Mouse (Mus musculus) megakaryocyte, embryonic 14.5 days (primary cell): Measurements from ENCODE around the gene Smoc1. TPM values are rescaled to one million over a fixed set of nuclear protein-coding genes. Genes with fewer than 3 reads are reported as not detected.

Source experiments
- H3K27me3 ChIP-seq: replicated peaks from 2 replicates; pipeline ENCODE3; 2012; ENCODE audit warnings: inconsistent platforms
- H3K36me3 ChIP-seq: replicated peaks from 2 replicates; pipeline ENCODE3; 2012; ENCODE audit warnings: low read length, inconsistent platforms, mixed read lengths
- H3K4me1 ChIP-seq: 2 replicates; pipeline ENCODE4 v1.6.1; 2012; ENCODE audit warnings: inconsistent platforms
- H3K4me3 ChIP-seq: replicated peaks from 2 replicates; pipeline ENCODE3; 2012; ENCODE audit warnings: moderate library complexity, mild to moderate bottlenecking, inconsistent platforms
- H3K9me3 ChIP-seq: 2 replicates; pipeline ENCODE4 v1.6.1; 2012; ENCODE audit warnings: inconsistent platforms
- FLI1 ChIP-seq: IDR thresholded peaks from 2 replicates; pipeline ENCODE4 v1.6.1; 2012; ENCODE audit warnings: low read length, inconsistent platforms, mixed read lengths
- GATA1 ChIP-seq: IDR thresholded peaks from 3 replicates; pipeline ENCODE4 v1.6.1; 2012; ENCODE audit warnings: mixed read lengths, low read length, inconsistent platforms, borderline replicate concordance
- polyA plus RNA-seq: library from polyadenylated mRNA; stranded (reverse); fragments of >175 nt; gene quantifications from 2 replicates; pipeline ENCODE4 v1.2.3, GENCODE M21; 2012; ENCODE audit warnings: low replicate concordance; ENCODE audit not compliant: insufficient read depth

The Smoc1 gene
- polyA plus RNA-seq, 1 experiment, result 0.09 TPM

DNA sequence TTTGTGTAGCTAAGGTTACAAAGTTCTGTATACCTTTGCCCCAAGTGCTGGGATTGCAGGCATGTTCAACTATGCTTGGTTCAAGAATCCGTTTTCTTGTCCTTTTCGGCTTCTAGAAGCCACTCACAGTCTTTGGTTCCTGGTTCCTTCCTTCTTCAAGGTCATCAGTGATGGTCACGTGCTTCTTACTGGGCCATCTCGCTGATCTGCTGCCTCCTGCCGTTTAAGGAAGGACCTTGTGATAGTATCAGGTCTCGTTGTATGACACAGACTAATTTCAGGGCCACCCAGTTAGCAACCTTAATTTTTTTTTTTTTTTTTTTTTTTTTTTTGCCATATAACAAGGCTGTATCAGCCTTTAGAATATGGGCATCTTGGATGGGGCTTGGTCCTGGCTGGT is 9.2 kb downstream of the Smoc1 start:
- H3K27me3 ChIP-seq, result peaks cover 18% of the 10 kb centered on the region
- no peak overlapping the region for H3K4me3 ChIP-seq
- H3K36me3 ChIP-seq, result no peaks in the 10 kb centered on the region
- no peaks in the 10 kb centered on the region for H3K4me1 ChIP-seq
- TF ChIP-seq GATA1 (no peak), FLI1 (no peak)
- no peaks in the 10 kb centered on the region for H3K9me3 ChIP-seq

DNA sequence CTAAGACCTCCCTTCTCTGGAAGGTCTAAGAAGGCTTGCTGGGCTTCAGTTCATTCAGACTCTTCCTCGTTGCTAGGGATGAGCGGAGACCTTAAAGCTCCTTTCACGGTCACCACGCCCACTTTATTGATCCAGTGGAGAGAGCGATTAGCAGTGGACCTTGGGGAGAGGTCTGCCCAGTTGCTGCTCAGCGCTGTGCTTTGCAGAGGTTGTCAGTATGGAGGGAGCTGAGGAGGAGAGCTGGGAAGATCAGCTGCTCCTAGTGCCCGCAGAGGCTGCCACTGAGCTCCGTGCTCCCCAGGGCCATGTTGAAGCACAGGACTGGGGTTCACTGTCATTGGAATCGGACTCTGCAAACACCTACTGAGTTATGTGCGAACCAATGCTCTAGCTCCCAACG is 17.0 kb downstream of the Smoc1 start:
- no peak for TF ChIP-seq GATA1
- TF ChIP-seq FLI1, result no peak
- no peaks in the 10 kb centered on the region for H3K36me3 ChIP-seq

DNA sequence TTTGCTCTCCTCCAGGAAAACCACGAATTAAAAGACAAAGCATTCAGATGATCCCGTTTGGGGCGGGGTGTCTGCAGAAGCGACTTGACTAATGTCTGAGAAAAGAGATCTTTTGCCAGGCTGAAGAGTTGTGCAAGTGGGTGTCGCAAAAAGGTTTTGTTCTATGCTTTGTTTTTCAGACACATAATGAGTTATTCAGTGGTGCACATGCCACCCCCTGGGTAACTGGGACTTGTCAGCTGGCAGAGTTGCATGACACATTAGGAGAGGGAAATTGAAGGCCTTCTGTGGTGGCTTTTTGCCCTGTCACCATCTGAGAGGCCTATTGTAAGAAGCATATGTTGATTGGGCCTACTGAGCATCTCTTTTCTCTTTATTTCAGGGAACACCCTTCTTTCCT is 20.3 kb downstream of the Smoc1 start:
- Histone ChIP-seq H3K9me3 (no peaks in the 10 kb centered on the region), H3K36me3 (no peaks in the 10 kb centered on the region), H3K4me3 (no peak overlapping the region), H3K4me1 (no peaks in the 10 kb centered on the region), H3K27me3 (peaks cover 2% of the 10 kb centered on the region)
- TF ChIP-seq GATA1, result no peak
- TF ChIP-seq FLI1, result no peak

More for the DNA sequence above, 17.0 kb downstream of the Smoc1 start:
- Histone ChIP-seq H3K4me3 (no peak overlapping the region), H3K9me3 (no peaks in the 10 kb centered on the region), H3K4me1 (no peaks in the 10 kb centered on the region), H3K27me3 (peaks cover 2% of the 10 kb centered on the region)

DNA sequence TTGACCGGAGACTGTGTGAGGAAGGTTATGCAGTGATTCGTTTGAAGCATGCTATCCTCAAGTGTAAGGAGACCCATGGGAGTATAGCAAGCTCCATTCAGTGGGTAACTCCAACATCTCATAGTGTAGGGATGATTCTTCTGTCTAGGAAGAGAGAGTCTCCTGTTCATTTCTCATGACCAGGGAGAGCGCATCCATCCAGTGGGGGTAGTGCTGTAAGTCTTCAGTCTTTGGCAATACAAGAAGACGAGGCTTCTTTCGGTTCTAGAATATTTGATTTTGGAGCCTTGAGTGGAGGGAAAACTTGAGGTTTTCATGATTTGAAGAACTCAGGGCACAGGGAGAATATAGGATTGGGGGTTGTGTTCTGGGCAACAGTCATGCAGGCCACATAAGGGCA is 23.1 kb downstream of the Smoc1 start:
- TF ChIP-seq GATA1 (no peak), FLI1 (no peak)
- H3K36me3 ChIP-seq, result no peaks in the 10 kb centered on the region
- H3K27me3 ChIP-seq, result peaks cover 3% of the 10 kb centered on the region
- peaks cover 4% of the 10 kb centered on the region; the same call in 1 of the 2 replicates for H3K4me1 ChIP-seq
- no peak overlapping the region for H3K4me3 ChIP-seq
- no peaks in the 10 kb centered on the region for H3K9me3 ChIP-seq

DNA sequence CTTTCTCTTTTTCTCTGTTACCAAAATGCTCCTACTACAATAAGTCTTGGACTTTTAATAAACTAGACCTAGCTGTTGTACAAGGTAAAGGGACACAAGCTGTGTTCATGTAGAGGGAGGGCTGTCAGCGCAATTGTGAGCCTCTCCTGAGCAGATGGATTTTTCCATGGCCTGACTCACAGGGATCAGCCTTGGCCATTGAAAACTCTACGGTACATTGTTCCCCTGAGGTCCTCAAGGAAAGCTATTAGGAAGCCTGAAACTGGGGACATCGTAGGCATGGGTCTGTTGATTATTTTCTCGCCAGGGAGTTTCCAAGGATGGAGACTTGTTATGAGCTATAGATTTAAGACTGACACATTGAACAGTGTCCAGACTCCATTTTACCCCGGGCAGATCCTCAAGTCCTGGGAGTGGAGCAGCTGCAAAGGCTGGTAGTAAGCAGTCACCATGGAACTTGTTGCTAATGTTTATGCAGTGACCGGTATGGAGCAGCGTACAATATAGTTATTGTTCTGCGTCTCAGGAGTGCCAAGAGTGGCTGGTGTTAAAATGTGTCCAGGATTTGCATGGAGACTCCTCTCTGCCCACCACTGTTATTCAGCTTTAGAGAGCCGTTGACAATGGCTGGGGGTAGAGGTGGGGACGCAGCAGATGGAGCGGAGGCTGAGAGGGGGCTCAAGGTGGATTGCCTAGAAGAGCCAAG is 28.5 kb downstream of the Smoc1 start:
- no peaks in the 10 kb centered on the region for H3K36me3 ChIP-seq
- H3K4me1 ChIP-seq, result peaks cover 4% of the 10 kb centered on the region; the same call in 1 of the 2 replicates
- H3K27me3 ChIP-seq, result peaks cover 3% of the 10 kb centered on the region
- H3K4me3 ChIP-seq, result no peak overlapping the region
- no peaks in the 10 kb centered on the region for H3K9me3 ChIP-seq
- TF ChIP-seq GATA1 (no peak), FLI1 (no peak)

DNA sequence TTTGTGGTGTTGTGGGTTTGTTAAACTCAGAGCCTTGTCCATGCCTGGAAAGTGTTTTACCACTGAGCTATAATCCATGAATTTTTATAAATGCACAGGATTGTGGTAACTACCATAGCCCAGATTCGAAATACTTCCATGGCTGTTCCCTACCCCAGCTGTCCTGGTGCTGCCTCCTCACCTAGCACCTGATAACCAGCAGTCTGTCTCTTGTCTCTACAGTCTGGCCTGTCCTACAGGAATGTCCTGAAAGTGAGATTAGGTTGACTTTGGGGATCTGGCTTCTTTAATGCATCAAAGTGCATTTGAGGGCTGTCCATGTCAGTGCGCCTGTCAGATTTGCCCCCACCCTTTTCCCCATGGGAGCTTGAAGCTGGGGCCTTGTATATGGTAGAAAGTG is 29.2 kb downstream of the Smoc1 start:
- H3K36me3 ChIP-seq, result no peaks in the 10 kb centered on the region
- H3K9me3 ChIP-seq, result no peaks in the 10 kb centered on the region
- H3K4me1 ChIP-seq, result peaks cover 4% of the 10 kb centered on the region; the same call in 1 of the 2 replicates
- TF ChIP-seq GATA1 (no peak), FLI1 (no peak)
- no peak overlapping the region for H3K4me3 ChIP-seq
- H3K27me3 ChIP-seq, result peaks cover 1% of the 10 kb centered on the region

DNA sequence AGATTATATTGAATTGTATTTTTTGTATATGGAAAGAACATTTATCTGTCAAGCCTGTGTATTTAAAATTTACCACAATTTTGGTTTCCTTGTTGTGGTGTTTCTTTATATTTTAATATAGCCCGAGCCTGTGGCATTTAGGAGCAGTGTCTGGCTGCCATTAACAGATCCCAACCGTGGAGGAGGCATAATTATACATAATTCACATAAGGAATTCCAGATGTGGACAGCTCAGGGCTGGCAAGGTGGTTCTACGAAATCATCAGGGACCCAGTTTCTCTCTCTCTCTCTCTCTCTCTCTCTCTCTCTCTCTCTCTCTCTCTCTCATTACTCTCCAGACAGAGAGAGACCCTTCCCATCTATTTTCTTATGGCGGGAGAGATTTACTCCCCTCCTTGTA is 31.0 kb downstream of the Smoc1 start:
- Histone ChIP-seq H3K9me3 (no peaks in the 10 kb centered on the region), H3K4me1 (no peaks in the 10 kb centered on the region), H3K36me3 (no peaks in the 10 kb centered on the region), H3K27me3 (peaks cover 1% of the 10 kb centered on the region), H3K4me3 (no peak overlapping the region)
- no peak for TF ChIP-seq FLI1
- TF ChIP-seq GATA1, result no peak

DNA sequence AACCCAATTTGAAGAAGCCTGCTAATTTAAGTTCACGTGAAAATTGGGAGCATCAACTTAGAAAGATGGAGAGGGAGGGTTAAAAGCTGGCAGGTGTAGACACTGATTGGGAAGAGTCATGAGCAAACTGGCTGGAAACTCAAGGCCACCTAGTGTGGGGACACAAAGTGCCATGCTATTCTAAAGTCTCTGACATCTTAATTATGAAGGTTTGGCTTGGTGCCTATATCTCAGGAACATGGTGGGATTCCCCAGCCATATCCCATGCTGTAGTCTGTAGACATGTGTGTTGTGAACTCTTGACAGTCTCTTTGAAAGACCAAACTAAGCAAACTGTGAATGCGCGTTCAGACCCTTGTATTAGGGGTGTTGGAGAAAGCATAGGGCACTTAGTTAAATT is 32.0 kb downstream of the Smoc1 start:
- no peaks in the 10 kb centered on the region for H3K9me3 ChIP-seq
- H3K36me3 ChIP-seq, result no peaks in the 10 kb centered on the region
- peaks cover 1% of the 10 kb centered on the region for H3K27me3 ChIP-seq
- TF ChIP-seq FLI1 (no peak), GATA1 (no peak)
- no peak overlapping the region for H3K4me3 ChIP-seq
- H3K4me1 ChIP-seq, result no peaks in the 10 kb centered on the region

DNA sequence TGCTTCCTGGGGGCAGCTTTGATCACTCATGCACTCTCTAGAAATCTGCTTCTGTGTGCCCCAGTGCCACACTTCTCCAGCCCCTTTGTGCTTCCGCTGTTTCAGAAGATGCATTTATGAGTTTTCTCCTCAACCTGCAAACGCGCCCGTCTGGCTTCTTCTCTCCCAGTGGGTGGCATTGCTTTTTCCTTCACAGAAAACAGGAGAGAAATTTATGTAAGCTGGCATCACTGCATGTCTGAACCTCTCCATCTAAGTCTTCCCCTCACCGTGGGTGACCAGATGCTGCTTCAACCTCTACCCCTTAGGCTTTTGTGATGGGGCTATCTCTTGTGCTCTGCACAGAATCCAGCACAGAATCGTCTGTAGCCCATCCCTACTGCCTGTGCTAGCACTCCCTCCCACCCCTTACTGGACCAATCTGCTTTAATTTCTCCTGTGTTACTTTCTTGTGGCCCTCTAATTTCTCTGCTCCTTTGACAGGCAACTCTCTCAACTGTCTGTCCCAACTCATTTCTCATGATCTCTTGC is 35.3 kb downstream of the Smoc1 start:
- H3K36me3 ChIP-seq, result no peaks in the 10 kb centered on the region
- no peaks in the 10 kb centered on the region for H3K27me3 ChIP-seq
- TF ChIP-seq FLI1 (no peak), GATA1 (no peak)
- H3K4me1 ChIP-seq, result no peaks in the 10 kb centered on the region
- H3K9me3 ChIP-seq, result no peaks in the 10 kb centered on the region
- no peak overlapping the region for H3K4me3 ChIP-seq

DNA sequence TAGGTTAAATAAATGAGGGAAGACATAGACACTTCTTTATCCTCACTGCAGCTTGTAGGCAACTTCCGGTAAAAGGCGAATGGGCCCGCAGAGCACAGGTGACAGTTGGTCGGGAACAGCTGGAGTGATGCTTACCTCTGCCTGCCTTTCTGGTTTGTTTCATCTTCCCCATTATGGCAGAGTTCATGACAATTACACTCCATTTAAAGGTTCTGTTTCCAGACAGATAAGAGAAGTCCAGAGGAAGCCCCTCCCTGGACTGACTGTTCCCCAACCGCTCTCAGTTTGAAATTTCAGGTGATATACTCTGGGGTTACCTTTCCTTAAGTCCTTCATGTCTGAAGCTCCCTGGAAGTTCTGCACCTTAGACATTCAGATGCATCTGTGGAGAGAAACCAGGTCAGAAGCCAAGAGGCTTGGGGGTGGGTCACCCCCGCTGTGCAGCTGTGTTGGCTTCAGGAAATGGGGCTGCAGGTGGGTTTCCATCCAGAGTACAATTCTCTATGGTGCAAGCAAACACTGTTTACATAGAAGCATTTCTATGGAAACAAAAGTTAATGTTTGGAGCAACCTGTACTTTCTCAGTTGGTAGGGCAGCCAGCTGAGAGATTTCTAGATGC is 36.8 kb downstream of the Smoc1 start:
- Histone ChIP-seq H3K9me3 (no peaks in the 10 kb centered on the region), H3K4me3 (no peak overlapping the region), H3K4me1 (no peaks in the 10 kb centered on the region), H3K36me3 (no peaks in the 10 kb centered on the region), H3K27me3 (no peaks in the 10 kb centered on the region)
- TF ChIP-seq GATA1 (no peak), FLI1 (no peak)

DNA sequence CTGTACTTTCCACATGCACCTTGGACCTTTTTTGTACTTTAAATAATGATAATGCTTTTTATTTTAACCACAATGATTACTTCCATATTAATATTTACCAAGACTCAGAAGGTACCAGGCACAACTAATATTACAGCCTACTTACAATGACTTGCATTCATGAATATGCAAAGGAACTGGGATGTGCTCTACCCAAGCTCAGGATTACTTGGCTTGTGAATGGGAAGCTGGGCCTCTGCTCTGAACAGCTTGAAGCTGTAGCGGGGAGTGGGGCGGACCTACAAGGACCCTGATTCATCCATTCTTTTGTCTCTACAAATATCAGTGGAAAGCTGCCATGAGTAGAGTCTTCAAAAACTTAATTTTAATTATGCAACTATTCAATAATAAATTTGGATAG is 47.5 kb downstream of the Smoc1 start:
- Histone ChIP-seq H3K4me1 (no peaks in the 10 kb centered on the region), H3K36me3 (no peaks in the 10 kb centered on the region), H3K4me3 (no peak overlapping the region), H3K9me3 (peaks cover 17% of the 10 kb centered on the region), H3K27me3 (no peaks in the 10 kb centered on the region)
- TF ChIP-seq GATA1 (no peak), FLI1 (no peak)
